In the genomic region with DNA sequence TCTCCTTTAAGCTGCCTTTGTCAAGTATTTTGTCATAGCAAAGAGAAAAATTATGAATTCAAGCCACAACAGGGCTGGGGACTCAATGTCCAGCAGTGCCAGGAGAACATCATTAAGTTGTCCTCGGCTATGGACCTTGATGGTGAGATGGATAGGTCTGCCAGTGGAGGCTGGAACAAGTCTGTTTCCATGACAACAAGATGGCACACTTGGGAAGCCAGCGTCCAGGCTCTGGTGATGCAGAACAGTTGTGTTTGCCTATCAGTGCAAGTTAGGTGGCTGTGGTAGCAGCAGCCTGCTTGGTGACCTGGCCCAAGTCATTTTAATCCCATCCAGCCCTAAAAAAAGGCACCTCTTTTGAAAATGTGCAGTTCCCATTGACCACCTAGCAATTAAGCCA, we compare ENCODE assay signal across 21 mouse cellular contexts. TPM values are rescaled to one million over a fixed set of nuclear protein-coding genes. Genes with fewer than 3 reads are reported as not detected.
DNase-seq lines count a peak whose midpoint lies in the region; ATAC-seq and TF ChIP-seq lines count a peak whose summit lies in the region.
"Had no signal": no experiment of that assay in that cellular context is flagged by ENCODE, and none has a peak within 500 bp of the region (broad histone marks: within the 10 kb centered on the region; RNA-seq: fewer than 3 reads in every experiment).

No protein-coding gene starts in this region.

- WGBS in hindbrain, embryonic 14.5 days: 22% methylated on average over 2 of the region's 2 CpGs
- 73% methylated on average over 2 of the region's 2 CpGs for WGBS in hindbrain, embryonic 10.5 days
- WGBS in midbrain, embryonic 16.5 days: 33% methylated on average over 2 of the region's 2 CpGs
- 31% methylated on average over 2 of the region's 2 CpGs for WGBS in midbrain, embryonic 13.5 days
- 62% methylated on average over 2 of the region's 2 CpGs for WGBS in liver, postnatal 0 days (ENCODE audit: insufficient replicate concordance)

- H3K27ac ChIP-seq in hindbrain, embryonic 14.5 days: no peak overlapping the region
- no peak overlapping the region for H3K27ac ChIP-seq in hindbrain, embryonic 10.5 days
- H3K27ac ChIP-seq in midbrain, embryonic 16.5 days (ENCODE audit: low read length): peak overlapping the region; percentile 24; the same call in 1 of the 2 replicates
- H3K27ac ChIP-seq in midbrain, embryonic 13.5 days: no peak overlapping the region
- H3K27ac ChIP-seq in liver, postnatal 0 days (ENCODE audit: low read depth): no peak overlapping the region
- H3K27ac ChIP-seq: embryonic facial prominence, embryonic 12.5 days; forebrain, embryonic 12.5 days; heart, embryonic 13.5 days had no signal

- H3K9me3 ChIP-seq in hindbrain, embryonic 14.5 days (ENCODE audit: control insufficient read depth, low read length): no peaks in the 10 kb centered on the region
- no peaks in the 10 kb centered on the region for H3K9me3 ChIP-seq in hindbrain, embryonic 10.5 days
- no peaks in the 10 kb centered on the region for H3K9me3 ChIP-seq in midbrain, embryonic 16.5 days (replicated peaks; ENCODE audit: control insufficient read depth, low read length, poor library complexity, severe bottlenecking)
- H3K9me3 ChIP-seq in midbrain, embryonic 13.5 days: no peaks in the 10 kb centered on the region
- no peaks in the 10 kb centered on the region for H3K9me3 ChIP-seq in liver, postnatal 0 days (ENCODE audit: low read length)
- H3K9me3 ChIP-seq: embryonic facial prominence, embryonic 12.5 days; forebrain, embryonic 12.5 days; heart, embryonic 13.5 days had no signal

- no peak overlapping the region for H3K4me3 ChIP-seq in hindbrain, embryonic 14.5 days (replicated peaks; ENCODE audit: low read length)
- H3K4me3 ChIP-seq in hindbrain, embryonic 10.5 days: no peak overlapping the region
- H3K4me3 ChIP-seq in midbrain, embryonic 16.5 days (ENCODE audit: low read depth, low read length): no peak overlapping the region
- no peak overlapping the region for H3K4me3 ChIP-seq in midbrain, embryonic 13.5 days (replicated peaks)
- H3K4me3 ChIP-seq in liver, postnatal 0 days (ENCODE audit: low read depth, low read length): no peak overlapping the region
- H3K4me3 ChIP-seq: embryonic facial prominence, embryonic 12.5 days; forebrain, embryonic 12.5 days; heart, embryonic 13.5 days had no signal

- H3K36me3 ChIP-seq in hindbrain, embryonic 14.5 days (replicated peaks; ENCODE audit: control insufficient read depth, insufficient read depth): peaks cover 35% of the 10 kb centered on the region
- no peaks in the 10 kb centered on the region for H3K36me3 ChIP-seq in hindbrain, embryonic 10.5 days
- peaks cover 16% of the 10 kb centered on the region for H3K36me3 ChIP-seq in midbrain, embryonic 16.5 days (ENCODE audit: control insufficient read depth, insufficient read depth, low read length)
- peaks cover 23% of the 10 kb centered on the region for H3K36me3 ChIP-seq in midbrain, embryonic 13.5 days
- H3K36me3 ChIP-seq in liver, postnatal 0 days (replicated peaks; ENCODE audit: insufficient read depth, low read length): no peaks in the 10 kb centered on the region
- H3K36me3 ChIP-seq: forebrain, embryonic 12.5 days; heart, embryonic 13.5 days had no signal

- H3K4me2 ChIP-seq in hindbrain, embryonic 14.5 days (replicated peaks): no peak overlapping the region
- H3K4me2 ChIP-seq in midbrain, embryonic 16.5 days (ENCODE audit: low read length): no peak overlapping the region
- no peak overlapping the region for H3K4me2 ChIP-seq in midbrain, embryonic 13.5 days (replicated peaks)
- H3K4me2 ChIP-seq in liver, postnatal 0 days (ENCODE audit: low read depth, low read length): no peak overlapping the region
- H3K4me2 ChIP-seq: embryonic facial prominence, embryonic 12.5 days; forebrain, embryonic 12.5 days; heart, embryonic 13.5 days had no signal

- TF ChIP-seq EP300 in liver, postnatal 0 days (IDR thresholded peaks at IDR 0.05; ENCODE audit: low read depth): no peak

- no peak for ATAC-seq in hindbrain, embryonic 14.5 days (ENCODE audit: low FRiP score)
- ATAC-seq in midbrain, embryonic 16.5 days: no peak
- ATAC-seq in midbrain, embryonic 13.5 days: no peak
- ATAC-seq in liver, postnatal 0 days: no peak
- ATAC-seq: CD4-positive, CD25-positive, alpha-beta regulatory T cell, adult 4 months; hindbrain, embryonic 16.5 days had no signal

- no peaks in the 10 kb centered on the region for H3K27me3 ChIP-seq in hindbrain, embryonic 14.5 days (ENCODE audit: control insufficient read depth, insufficient read depth, low read length)
- H3K27me3 ChIP-seq in hindbrain, embryonic 10.5 days (ENCODE audit: insufficient read depth, poor library complexity, severe bottlenecking): no peaks in the 10 kb centered on the region; the same call in 1 of the 2 replicates
- no peaks in the 10 kb centered on the region for H3K27me3 ChIP-seq in midbrain, embryonic 16.5 days (ENCODE audit: control insufficient read depth, insufficient read depth, low read depth, low read length)
- no peaks in the 10 kb centered on the region for H3K27me3 ChIP-seq in midbrain, embryonic 13.5 days
- H3K27me3 ChIP-seq in liver, postnatal 0 days (ENCODE audit: insufficient read depth, low read length): no peaks in the 10 kb centered on the region
- H3K27me3 ChIP-seq: embryonic facial prominence, embryonic 12.5 days; forebrain, embryonic 12.5 days; heart, embryonic 13.5 days had no signal

- no peak for TF ChIP-seq CTCF in liver, postnatal 0 days (IDR thresholded peaks at IDR 0.05; ENCODE audit: low read depth)

- DNase-seq in adrenal gland, postnatal 14 days: peak; percentile 27
- DNase-seq in adrenal gland, postnatal 25 days: no peak
- peak; percentile 37 for DNase-seq in hindbrain, embryonic 14.5 days (ENCODE audit: low spot score)
- no peak for DNase-seq in hindbrain, embryonic 10.5 days (ENCODE audit: low spot score)
- no peak for DNase-seq in liver, postnatal 0 days
- DNase-seq: adrenal gland, postnatal 10 days; B cell, adult 2 months; cerebellum, adult 11 months; cerebellum, adult 8-10 months; cerebellum, postnatal 25 days; gastrocnemius, postnatal 36 days; heart, adult 11 months; heart, postnatal 36 days had no signal

- H3K4me1 ChIP-seq in hindbrain, embryonic 14.5 days (replicated peaks; ENCODE audit: control insufficient read depth, insufficient read depth, low read length): peaks cover 7% of the 10 kb centered on the region; the same call in 1 of the 2 replicates
- H3K4me1 ChIP-seq in hindbrain, embryonic 10.5 days (replicated peaks): 0 out of 2 replicates have a peak, but pooled peaks cover 15% of the 10 kb centered on the region
- peaks cover 3% of the 10 kb centered on the region; the same call in 1 of the 2 replicates for H3K4me1 ChIP-seq in midbrain, embryonic 16.5 days (ENCODE audit: control insufficient read depth, insufficient read depth, low read length)
- H3K4me1 ChIP-seq in midbrain, embryonic 13.5 days (replicated peaks): peaks cover 14% of the 10 kb centered on the region
- no peaks in the 10 kb centered on the region for H3K4me1 ChIP-seq in liver, postnatal 0 days (ENCODE audit: insufficient read depth)
- H3K4me1 ChIP-seq: embryonic facial prominence, embryonic 12.5 days had no signal

- H3K9ac ChIP-seq in hindbrain, embryonic 14.5 days: no peak overlapping the region
- no peak overlapping the region for H3K9ac ChIP-seq in midbrain, embryonic 16.5 days (ENCODE audit: low read depth, low read length)
- no peak overlapping the region for H3K9ac ChIP-seq in midbrain, embryonic 13.5 days (replicated peaks)
- H3K9ac ChIP-seq in liver, postnatal 0 days (replicated peaks): no peak overlapping the region
- H3K9ac ChIP-seq: embryonic facial prominence, embryonic 12.5 days; forebrain, embryonic 12.5 days; heart, embryonic 13.5 days had no signal

RNA-seq across cellular contexts. Expression of a gene that starts 50.0 kb away (rescaled TPM):
- total RNA-seq in adrenal gland, postnatal 14 days (2021): 22.0 and 26.0 TPM in 2 replicates
- total RNA-seq in adrenal gland, postnatal 25 days (2021): 29.5 and 30.0 TPM in 2 replicates
- 24.7 and 30.1 TPM in 2 replicates for polyA plus RNA-seq in hindbrain, embryonic 14.5 days (2014; fragmentation: Nextera tagmentation; extraction: Ambion mirVana)
- polyA plus RNA-seq in hindbrain, embryonic 10.5 days (2016; fragmentation: Nextera tagmentation; extraction: Ambion mirVana): 10.4 and 12.8 TPM in 2 replicates
- 27.0 and 32.2 TPM in 2 replicates for polyA plus RNA-seq in midbrain, embryonic 16.5 days (2015; fragmentation: Nextera tagmentation; extraction: Ambion mirVana)
- polyA plus RNA-seq in midbrain, embryonic 13.5 days (2015; fragmentation: Nextera tagmentation; extraction: Ambion mirVana): 7.5 and 8.3 TPM in 2 replicates
- 2.5 and 2.9 TPM in 2 replicates for polyA plus RNA-seq in liver, postnatal 0 days (2015; fragmentation: Nextera tagmentation; extraction: Ambion mirVana)
- total RNA-seq: MEL had no signal
- polyA plus RNA-seq: CD4-positive, CD25-positive, alpha-beta regulatory T cell, adult 4 months had no signal

Comparison
In these comparisons a context has a peak if more than half of its experiments do, and no peak if none do; other contexts are left out.
1. DNase-seq: peak in adrenal gland, postnatal 14 days (single experiment) and hindbrain, embryonic 14.5 days (single experiment); none in adrenal gland, postnatal 25 days (single experiment), hindbrain, embryonic 10.5 days (single experiment) and liver, postnatal 0 days (single experiment).